Mouse (Mus musculus) fibroblast of lung, adult 2 months (primary cell): ENCODE measurements around the gene D6Wsu163e.
A peak's percentile ranks its signal among the peaks of the same experiment; 100 is the strongest.

Source experiments
- DNase-seq: peaks from one replicate; pipeline ENCODE4 v3.0.0-alpha.2; 2011; ENCODE audit warnings: low read depth

Gene D6Wsu163e

GRCm38 (mm10) chr6:126939487-126940171, at the start of gene D6Wsu163e, which contains the start of gene Rad51ap1:
D6Wsu163e (plus strand) TSS chr6:126939962.
Rad51ap1 (minus strand) TSS chr6:126939587.
- peak; percentile 88 for DNase-seq

GRCm38 (mm10) chr6:126907378-126907777, 32.4 kb upstream of the D6Wsu163e start:
- no peak for DNase-seq

- no peak for DNase-seq
Measured at GRCm38 (mm10) chr6:126907876-126908275, 31.9 kb upstream of the D6Wsu163e start.

DNA sequence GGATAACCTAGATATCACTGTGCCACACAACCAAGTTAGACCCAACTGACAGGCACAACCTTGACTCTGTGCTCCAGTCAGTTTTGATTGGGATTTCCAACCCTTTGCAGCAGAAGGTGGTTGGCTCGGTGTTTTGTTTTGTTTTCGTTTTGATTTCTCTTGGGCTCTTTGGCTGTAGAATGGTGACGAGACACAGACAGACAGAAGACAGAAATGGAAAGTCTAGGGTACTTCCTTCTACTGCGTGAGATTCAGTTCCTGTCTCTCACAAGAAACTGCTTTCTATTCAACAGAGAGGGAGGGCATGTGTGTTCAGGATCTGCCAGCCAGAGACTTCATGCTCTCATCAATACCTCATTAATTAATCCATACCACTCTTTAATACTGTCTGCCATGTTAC, 29.0 kb upstream of the D6Wsu163e start:
- no peak for DNase-seq

DNA sequence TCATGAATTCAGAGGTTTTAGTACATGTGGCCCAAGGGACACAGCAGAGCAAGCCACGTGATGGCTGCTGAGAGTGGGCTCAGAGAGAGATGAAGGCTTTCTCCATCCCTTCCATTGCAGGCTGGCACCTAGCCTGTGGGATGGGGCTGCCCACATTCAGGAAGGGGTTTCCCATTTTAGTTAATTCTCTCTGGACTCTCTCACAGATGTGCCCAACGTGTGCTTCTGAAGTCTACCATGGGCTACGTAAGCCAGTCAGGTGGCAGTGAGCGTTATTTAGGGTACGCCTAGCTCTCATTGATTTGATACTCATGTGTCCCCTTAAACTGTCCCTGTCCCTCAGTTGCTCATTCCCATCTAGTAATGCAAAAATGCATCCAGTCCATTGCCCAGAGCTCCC, 24.8 kb upstream of the D6Wsu163e start:
- no peak for DNase-seq

DNA sequence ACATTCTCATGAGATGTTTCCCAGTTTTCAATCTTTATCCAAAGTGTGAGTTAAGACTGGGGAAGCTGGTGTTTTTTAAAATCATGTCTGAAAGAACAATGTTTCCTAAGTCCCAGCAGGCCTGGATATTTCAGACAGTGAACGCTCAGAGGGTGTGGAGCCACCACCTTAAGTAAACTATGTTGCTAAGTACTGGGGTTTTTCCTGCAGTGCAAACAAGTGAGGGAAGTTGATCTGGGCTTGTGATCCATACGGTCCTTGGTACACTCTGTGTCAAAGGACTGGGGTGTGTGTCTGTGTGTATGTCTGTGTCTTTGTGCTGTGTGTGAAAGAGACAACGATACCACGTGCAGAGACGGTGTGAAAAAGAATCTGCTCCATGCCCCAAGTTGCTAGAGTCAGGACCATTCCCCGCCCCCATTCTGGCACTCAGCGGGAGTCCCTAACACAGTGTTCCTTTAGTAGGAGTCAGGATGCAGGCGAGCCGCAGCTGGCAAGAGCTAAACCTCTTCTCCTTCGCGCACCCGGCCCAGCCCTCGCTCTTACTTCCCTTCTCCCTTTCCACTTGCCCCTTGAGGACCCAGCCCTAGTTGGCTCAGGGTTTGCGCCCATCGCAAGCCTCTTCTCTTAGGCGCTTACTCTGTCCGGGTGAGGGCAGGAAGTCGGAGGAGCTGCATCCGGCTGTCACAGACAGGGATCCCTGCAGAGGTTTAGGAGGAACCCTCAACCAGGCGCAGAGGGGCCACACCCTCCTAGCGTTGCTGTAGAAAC, 18.5 kb upstream of the D6Wsu163e start, which contains the start of gene Dyrk4:
Gene Dyrk4 (minus strand): TSS at position 729 of the 771 bp plus-strand sequence.
- no peak for DNase-seq

- DNase-seq: no peak
Measured at GRCm38 (mm10) chr6:126932896-126933295, 6.9 kb upstream of the D6Wsu163e start.

GRCm38 (mm10) chr6:126938047-126938446, 1.7 kb upstream of the D6Wsu163e start:
- DNase-seq: no peak

GRCm38 (mm10) chr6:126938853-126939486, 792 bp upstream of the D6Wsu163e start:
- no peak for DNase-seq

DNA sequence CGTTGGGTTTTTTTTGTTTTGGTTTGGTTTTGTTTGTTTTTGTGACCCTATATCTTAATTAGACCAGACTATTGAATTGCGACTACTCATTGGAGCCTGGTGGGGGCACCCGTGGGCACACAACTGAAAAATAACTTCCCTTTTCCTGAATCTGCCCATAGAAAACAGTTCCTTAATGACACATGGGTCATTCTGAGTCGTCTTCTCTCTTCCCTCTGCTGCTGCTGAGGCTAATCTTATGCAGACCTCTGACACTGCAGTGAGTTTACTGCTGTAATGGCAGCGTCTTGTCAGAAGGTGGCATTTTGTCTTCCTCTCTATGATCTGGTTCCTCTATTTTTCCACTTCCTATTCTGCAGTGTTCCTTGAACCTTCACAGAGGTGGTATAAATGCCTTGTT, 689 bp downstream of the D6Wsu163e start:
- DNase-seq: no peak

GRCm38 (mm10) chr6:126948336-126948735, 8.6 kb downstream of the D6Wsu163e start:
- no peak for DNase-seq

DNA sequence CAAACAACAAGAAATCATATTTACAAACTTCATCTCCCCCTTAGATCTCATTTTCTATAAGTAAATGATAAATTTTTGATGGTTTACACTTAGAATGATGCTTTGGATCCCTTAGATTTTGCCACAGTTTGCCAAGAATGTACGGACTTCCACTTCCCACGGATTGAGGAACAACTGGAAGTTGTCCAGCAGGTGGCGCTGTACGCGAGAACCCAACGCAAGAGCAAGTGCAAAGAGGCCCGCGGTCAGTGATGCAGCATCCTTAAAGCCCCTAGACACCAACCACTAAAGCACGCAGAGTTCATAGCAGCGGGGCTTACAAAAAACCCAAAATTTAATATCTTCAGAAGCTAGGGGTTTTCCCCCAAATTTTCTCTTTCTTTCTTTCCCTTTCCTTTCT, 16.0 kb downstream of the D6Wsu163e start:
- DNase-seq: no peak

GRCm38 (mm10) chr6:126961371-126962018, 21.7 kb downstream of the D6Wsu163e start:
- no peak for DNase-seq

DNA sequence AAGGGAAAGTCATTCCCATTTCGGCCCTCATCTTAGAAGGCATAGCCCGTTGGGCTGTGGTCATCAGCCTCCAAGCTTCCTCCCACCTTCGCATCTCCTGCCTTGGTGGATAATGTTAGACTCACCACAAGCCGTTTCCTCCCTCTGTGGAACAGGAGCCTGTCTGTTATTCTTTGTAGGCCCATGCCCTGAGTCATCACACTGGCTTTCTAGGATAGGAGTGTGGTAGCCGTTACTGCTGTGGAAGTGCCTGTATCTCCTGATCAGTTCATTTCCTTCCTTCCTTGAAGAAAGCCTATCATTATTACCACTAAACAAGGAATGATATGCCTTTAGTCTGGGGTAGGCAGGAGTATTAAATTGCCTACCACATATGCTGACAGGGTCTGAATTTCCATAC, 22.9 kb downstream of the D6Wsu163e start:
- no peak for DNase-seq

GRCm38 (mm10) chr6:126963426-126963825, 23.7 kb downstream of the D6Wsu163e start:
- DNase-seq: no peak

DNA sequence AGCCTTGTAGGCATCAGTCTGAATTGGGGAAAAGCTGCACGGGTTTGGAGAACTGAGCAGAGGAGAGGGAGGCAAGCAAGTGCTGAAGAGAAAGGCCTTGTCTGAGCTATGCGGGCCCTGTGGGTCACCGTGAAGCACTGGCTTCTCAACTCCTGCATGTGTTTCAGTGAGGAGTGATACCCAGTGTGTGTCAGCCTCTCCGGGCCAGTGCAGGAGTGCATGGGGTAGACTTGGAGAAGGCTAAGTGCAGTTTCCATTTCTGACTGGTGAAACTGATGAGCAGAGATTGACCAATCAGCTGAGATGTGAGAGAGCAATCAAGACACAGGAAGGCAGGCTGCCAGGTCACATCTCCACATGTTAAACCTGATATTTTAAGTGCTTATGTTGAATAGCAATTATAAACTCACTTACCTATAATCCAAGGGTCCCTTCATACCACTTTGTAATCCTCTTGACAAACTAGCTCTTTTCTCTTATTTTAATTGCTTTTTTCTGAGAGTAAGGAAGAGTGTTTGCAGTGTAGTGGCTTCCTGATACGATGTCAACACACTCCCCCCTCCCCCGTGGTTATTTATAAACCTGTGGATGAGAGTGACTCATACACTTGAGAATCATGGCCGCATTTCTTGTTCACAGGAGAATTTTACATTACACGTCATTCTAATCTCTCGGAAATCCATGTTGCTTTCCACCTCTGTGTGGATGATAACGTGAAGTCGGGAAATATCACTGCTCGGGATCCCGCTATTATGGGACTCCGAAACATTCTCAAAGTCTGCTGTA, 26.7 kb downstream of the D6Wsu163e start:
- DNase-seq: no peak

- DNase-seq: no peak
Measured at GRCm38 (mm10) chr6:126981539-126982234, 41.9 kb downstream of the D6Wsu163e start.

- no peak for DNase-seq
Measured at GRCm38 (mm10) chr6:126993676-126994075, 53.9 kb downstream of the D6Wsu163e start.

DNA sequence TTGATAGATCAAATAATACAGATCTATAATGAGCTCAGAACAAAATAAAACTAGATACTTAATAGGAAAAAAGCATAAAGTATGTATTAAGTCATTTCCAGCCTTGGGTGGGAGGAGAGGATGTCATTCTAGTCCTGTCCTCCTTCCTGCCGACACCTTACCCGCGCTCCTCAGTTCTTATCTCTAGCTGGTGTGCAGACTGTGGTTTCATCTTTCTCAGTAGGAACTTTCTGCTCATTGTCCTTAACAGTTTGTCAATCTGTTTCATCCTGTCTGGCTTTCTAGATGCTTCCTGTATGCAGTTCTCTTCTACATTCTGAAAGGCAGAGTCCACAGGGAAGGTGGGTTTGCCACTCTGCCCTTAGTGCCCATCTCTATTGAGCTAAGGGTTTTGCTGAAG, 55.7 kb downstream of the D6Wsu163e start:
- no peak for DNase-seq

DNA sequence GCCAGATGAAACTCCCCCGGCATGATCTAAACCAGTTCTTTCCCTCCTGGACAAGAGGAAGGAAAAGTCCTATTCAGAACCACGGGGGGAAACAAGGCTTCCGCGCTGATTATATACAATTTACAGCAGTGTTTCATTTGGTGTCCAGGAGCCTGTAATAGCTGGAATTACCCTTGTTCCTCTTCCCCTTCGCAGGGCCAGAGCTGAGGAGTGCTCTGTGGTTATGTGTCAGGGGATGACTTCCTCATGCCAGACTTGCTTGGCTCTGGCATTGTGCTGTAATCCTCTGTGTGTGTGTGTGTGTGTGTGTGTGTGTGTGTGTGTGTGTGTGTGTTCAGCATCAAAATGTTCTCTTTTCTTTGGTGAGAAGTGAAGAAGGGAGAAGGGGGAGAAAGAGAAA, 56.6 kb downstream of the D6Wsu163e start:
- DNase-seq: no peak

GRCm38 (mm10) chr6:127005646-127006045, 65.9 kb downstream of the D6Wsu163e start:
- DNase-seq: no peak
